Mouse (Mus musculus) bone marrow macrophage, adult 2 months (primary cell): ENCODE measurements around the gene Tmbim6.

Source experiments
- CTCF ChIP-seq: IDR thresholded peaks from 2 replicates; pipeline ENCODE4 v1.5.1; 2012; ENCODE audit warnings: low read depth, mild to moderate bottlenecking, low read length, moderate library complexity
- POLR2A ChIP-seq: IDR thresholded peaks from 2 replicates; pipeline ENCODE4 v1.6.1; 2012; ENCODE audit warnings: mild to moderate bottlenecking, low read depth, low read length, borderline replicate concordance

- TF ChIP-seq CTCF (no peak), POLR2A (no peak)
Observed at GRCm38 (mm10) chr15:99417692-99418271, 25.1 kb downstream of the Tmbim6 start.
